Mouse (Mus musculus): ENCODE data around the gene Dguok.

Dguok gene

DNA sequence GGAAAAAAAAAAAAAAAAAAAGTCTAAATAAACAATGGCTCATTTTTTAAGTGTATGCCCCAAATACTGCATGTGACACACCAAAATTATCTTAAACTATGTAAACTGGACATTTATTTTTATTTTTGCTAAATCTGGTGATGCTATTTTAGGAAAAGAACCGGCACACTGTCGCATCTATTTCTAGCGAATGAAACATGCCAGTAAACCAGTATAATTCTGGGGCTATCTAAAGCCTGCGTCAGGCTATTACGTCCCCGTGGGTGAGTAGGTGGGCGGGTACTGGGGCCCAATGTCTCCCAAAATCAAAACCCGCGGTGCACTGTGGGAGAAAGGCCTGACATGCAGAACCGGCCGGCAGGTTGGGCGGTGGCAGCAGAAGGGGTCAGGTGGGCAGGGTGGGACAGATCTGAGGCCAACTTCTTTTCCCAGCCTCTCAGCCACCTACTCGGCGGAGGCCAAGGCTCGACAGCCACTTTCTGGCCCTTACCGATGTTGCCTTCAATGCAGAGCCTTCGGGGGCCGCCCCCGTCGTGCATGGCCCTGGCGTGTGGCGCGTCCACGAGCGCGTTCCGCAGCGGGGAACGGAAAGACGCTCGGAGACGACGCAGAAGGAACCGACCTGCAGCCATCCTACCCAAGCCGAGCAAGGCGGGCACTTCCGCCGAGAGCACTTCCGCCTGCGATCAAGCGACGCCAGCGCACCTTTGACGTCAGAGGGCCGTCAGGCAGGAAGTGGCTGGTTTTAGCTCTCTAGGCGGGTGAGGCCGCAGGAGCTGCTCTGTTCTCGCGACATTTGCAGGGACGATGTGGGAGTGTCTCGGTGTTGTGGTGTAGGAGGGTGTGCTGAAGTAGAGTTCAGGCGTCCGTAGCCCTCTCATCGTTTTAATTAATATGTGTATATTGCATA is at the start of gene Dguok:
Dguok (minus strand) TSS at position 712 of the 910 bp plus-strand sequence.
- DNase-seq (ENCODE audit: low read depth, low spot score): peak; percentile 100

DNA sequence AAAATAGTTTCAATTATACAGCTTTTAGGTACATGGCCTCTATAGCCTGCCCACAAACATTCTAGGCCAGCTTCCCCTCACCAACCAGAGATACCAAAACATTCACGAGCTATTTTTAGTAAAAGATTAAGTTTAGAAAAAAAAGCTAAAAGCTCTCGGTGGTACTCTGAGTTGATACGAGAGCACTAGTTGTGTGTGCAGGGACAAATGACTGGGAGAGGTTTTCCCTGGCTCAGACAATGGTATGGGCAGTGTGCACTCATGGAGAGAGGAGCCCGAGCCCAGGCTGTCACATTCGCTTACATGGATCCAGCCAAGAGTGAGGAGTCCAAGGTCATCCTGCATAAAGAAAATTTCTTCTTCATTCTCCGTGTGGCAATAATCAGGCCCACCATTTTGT is 49.2 kb upstream of the Dguok start:
- no peak for DNase-seq (ENCODE audit: low read depth, low spot score)

DNA sequence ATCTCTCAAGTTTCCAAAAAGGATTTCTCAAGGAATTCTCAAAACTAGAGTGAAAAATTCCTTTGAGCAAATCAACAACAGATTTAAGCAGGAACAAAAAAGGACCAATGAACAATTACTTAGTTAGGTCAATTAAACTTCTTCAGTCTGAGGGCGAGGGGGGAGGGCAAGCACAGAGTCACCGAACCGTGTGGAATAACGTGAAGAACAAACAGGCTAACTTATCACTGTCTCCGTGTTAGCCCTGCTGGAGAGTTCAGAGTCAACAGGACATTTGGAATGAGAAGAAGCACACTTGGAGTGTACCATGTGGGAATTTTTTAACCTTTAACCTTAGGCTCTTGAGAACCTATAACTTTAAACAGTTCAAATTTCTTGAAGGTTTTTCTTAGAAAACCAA is 41.6 kb upstream of the Dguok start:
- no peak for DNase-seq (ENCODE audit: low read depth, low spot score)

DNA sequence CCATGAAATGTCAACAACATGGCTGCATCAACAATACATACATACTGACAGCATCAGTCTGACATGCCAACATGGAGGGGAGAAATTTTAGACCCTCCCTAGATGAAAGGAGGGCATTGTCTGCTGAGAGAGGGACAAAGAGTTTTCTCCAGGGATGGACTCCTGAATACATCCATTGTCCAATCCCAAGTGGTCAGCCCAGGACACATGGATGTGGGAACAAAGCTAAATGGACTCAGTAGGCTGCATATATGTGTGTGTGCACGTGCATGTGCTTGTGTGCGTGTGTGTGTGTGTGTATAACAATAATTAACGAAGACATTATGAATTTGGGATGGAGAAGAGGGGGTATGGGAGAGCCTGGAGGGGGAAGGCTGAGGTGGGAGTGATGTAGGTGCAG is 39.0 kb upstream of the Dguok start:
- DNase-seq (ENCODE audit: low read depth, low spot score): no peak

DNA sequence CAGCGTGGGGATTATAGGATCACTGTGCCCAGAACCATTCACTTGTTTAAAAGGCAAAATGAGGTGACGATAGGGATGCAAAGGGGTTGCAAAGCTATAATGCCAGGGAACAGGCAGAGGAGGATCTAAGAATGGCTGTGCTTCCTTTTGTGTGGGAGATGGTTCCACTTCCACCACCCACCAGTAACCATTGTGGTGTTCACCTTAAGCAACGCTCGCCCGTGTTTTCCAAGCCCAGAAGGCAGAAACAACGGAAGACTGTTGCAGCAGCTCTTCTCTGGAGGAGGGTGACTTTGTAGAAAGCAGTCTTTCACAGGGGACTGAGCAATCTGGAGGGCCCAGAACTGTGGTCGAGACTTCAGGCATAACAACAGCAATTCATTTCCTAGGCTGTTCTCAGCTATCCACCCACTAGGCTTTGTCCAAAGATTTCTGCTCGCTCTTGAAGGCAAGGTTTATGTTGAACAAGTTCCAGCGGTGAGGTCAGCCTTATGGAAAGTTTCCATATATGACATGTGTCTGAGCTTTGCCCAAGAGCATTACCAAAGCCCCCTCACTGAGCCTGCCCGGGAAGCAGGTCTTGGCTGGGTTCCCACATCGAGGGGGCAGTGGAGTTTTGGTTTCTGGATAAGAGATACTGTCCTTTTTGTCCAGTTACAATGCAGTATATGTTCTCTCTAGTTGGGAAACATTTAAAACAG is 35.1 kb upstream of the Dguok start:
- no peak for DNase-seq (ENCODE audit: low read depth, low spot score)

DNA sequence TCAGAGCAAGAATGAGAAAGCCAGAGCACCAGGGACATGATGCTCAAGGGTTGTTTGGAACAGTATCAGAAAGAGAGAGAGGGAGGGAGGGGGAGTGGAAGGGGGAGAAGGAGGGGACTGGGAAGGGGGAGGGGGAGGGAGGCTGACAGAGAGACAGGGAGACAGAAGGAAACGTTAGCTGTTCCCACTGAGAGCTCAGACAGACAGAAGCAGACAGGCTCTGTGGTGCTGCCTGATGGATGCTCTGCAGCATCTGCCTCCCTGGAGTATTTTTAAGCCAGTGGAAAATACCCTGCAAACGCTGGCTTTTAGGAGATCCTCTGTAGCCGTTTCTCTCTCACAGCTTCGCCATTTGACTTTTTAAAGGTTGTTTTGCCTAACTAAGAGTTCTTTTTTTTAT is 33.2 kb upstream of the Dguok start:
- DNase-seq (ENCODE audit: low read depth, low spot score): no peak

DNA sequence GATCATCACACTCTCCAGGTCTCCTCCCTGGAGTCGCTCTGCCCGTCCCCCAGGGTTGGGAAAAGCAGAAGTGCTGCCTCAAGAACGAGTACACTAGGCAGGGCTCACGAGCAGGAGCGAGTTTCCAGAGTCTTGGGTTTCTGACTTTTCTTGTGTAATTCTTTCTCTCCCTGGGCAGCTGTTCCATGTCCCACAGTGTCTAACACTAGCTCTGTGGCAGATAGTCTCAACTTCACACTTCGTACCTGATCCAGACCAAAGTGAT is 30.0 kb upstream of the Dguok start:
- DNase-seq (ENCODE audit: low read depth, low spot score): no peak

DNA sequence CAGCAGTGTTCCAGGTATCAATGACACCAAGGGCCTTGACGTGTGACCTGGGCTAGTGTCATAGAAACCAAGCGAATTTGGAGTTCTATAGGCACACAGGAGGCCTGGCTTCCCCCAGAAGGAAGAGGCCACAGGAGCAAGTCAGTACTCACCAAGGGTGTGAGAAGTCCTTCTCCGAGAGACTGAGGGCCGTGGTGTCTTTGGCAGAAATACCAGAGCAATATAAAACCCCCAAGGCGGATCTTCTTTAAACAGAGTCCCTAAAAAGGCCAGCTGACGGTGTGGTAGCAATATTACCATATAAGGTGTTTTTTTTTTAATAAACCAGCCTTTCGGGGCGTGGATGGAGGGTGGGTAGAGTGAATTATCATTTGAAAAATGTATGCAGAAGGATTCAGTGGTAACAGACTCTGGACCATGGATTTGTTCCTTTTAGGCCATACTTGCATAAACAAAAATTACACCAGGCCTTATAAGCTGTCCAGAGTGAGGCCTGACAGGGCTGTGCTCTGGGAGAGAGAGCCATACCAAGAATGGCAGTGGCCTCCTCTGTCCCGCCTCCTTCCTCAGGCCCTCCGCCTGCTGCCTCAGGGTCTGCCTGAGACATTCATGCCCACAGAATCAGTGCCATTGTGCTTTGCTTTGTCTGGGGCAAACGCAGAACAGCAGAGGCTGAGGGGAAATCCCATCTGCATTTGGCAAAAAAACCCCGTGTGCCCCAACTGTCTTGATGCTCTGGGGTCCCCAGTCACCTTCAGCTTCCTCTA is 29.4 kb upstream of the Dguok start, which contains the start of gene Actg2:
Actg2 (minus strand) TSS at position 238 of the 767 bp plus-strand sequence.
- DNase-seq (ENCODE audit: low read depth, low spot score): no peak

DNA sequence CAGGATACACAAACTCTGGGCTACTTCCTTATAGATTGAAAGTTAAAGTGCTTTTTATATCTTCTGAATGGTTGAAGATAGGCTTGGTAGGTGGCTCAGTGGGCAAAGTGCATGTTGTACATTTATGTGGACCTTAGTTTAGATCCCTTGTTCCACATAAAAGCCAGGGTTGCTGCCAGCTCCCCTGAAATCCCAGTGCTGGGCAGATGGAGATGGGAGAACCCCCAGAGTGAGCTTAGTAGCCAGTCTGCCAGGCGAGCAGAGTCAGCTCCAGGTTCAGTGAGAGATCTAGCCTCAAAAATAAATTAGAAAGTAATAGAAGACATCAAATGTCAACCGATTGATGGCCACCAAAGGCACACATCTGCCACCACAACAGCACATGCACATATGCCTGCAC is 25.8 kb upstream of the Dguok start:
- DNase-seq (ENCODE audit: low read depth, low spot score): no peak

DNA sequence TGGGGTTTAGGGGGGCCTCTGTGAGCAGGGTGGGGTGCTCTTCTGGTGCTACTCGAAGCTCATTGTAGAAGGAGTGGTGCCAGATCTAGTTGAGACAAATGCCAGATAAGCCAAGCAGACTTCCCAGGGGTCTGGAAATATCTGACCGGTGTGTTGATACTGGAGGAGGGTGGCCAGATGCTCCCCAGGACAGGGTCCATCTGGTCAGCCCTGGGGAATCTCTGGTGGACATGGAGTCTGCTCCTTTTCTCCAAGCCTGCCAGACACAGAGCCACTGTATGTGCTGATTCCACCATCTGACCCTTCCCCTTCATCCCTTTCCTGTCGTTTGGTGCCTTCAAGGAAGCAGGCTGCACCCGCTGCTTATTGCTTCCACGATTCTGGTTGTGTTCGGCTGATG is 16.4 kb upstream of the Dguok start:
- no peak for DNase-seq (ENCODE audit: low read depth, low spot score)

DNA sequence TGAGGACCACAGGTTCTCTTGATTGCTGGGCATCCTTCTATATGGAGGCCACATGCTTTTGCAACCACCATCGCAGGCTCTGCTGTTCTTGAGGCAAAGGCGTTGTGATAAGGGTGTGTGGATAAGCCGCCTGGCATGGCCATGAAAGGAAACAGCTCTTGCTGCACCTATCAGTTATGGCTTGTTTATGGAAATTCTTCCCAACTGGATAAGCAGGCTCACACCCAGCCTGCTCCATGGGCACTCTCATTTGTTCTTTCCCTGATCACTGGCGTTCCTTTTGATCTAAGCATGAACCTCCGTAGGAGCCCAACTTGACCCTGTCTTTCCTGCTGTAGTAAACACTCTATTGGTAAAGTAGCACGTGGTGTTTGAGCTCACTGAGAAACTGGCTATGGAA is 15.0 kb upstream of the Dguok start:
- no peak for DNase-seq (ENCODE audit: low read depth, low spot score)

DNA sequence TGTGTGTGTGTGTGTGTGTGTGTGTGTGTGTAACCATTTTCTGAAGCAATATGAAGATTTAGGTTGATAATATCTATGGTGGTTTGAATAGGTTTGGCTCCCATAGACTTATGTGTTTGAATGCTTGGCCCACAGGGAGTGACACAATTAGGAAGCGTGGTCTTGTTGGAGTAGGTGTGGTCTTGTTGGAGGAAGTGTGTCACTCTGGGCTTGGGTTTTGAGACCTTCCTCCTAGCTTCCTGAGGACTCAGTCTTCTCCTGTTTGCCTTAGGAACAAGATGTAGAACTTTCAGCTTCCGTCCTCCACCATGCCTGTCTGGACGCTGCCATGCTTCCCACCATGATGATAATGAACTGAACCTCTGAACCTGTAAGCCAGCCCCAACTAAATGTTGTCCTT is 11.9 kb upstream of the Dguok start:
- DNase-seq (ENCODE audit: low read depth, low spot score): no peak

DNA sequence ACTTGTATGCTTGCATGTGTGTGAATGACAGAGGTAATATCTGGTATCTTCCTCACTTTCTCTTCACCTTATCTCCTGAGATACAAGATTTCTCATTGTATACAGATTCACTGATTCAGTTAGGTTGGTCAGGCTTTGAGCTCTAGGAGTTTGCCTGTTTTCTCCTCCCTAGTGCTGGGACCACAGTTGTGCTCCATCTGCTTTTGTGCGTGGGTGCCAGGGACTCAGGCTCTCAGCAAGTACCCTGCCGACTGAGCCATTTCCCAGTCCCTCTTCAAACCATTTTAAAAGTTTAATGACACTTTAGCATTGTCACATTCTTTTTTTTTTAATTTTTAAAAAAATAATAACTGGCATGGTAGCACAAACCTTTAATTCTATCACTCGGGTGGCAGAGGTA is 8.4 kb upstream of the Dguok start:
- no peak for DNase-seq (ENCODE audit: low read depth, low spot score)

DNA sequence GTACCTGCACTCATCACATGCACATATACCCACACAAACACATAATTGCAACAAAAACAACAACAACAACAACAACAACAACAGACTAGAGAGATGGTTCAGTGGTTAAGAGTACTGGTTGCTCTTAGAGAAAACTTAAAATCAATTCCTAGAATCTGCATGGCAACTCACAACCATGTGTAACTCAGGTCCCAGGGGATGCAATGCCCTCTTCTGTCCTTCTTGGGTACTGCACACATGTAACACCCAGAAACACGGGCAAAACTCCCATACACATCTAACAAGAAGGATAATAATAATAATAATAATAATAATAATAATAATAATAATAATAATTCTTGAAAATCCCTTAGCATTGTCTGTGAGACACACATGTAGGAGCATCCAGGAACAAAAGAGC is 5.7 kb upstream of the Dguok start:
- peak; percentile 72 for DNase-seq (ENCODE audit: low read depth, low spot score)

DNA sequence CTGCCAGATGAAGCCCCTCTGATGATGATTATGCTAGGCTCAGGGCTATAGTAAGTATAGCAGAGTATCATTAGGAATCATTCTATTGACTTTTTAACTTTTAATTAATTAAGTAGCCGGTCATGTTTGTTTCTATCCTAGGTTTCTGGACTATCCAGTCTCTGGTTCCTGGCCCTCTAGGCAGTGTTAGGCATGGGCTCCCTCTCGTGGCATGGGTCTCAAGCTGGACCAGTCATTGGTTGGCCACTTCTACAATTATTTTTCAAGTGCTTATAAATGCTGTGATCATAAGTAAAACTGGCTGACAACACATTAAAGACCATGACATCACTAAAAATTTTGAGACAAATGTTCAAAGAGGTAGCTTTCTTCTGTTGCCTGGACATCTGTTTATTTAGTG is 3.4 kb upstream of the Dguok start:
- no peak for DNase-seq (ENCODE audit: low read depth, low spot score)

DNA sequence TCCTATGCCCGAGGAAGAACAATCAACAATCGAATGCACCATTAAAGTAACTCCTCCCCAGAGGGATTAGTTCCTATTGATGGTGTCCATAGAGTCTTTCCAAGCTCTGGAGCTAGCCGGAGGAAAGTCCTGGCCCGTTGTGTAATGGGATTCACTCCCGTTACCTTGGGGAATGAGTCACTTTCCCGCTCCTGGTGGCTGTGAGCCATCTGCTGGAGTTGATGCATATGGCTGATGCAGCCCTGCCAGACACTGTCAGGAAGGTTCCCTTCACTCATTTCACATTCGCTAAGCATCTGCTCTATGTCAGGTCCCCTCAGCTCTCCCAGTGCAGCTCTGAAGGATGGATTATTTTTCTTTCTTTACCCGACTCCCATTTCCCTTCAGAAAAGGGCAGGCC is 2.7 kb upstream of the Dguok start:
- no peak for DNase-seq (ENCODE audit: low read depth, low spot score)

DNA sequence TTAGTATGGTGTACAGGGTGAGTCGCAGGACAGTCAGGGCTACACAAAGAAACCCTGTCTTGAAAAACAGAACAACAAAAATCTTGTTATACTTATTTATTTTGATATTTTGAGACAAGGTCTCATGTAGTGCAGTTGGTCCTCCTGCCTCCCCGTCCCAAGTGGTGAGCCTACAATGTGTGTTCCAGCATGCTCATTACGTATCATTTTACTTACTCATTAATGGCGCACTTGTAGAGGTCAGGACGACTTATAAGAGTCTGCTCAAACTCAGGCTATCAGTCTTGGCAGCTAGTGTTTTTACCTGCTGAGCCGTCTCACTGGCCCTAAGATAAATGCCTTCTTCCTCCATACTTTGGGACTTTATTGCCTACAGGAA is 388 bp upstream of the Dguok start:
- no peak for DNase-seq (ENCODE audit: low read depth, low spot score)

DNA sequence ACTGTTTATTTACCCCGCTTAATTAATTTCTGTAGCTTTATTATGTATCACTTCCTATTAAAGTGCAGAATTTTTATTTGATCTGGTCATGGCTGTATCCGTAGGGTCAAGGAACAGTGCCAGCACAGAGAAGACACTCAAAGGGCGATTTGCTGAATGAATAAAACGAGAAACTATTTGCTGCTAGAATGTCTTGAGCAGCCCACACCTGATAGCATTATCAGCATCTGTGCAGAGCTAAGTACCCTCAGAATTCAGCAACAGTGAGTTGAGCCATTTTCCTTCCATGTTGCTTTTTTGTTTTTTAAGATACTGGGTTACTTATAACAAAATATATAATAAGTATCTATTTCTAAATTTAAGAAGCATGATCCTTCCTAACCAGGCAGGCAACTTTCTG is 1.2 kb downstream of the Dguok start:
- no peak for DNase-seq (ENCODE audit: low read depth, low spot score)

DNA sequence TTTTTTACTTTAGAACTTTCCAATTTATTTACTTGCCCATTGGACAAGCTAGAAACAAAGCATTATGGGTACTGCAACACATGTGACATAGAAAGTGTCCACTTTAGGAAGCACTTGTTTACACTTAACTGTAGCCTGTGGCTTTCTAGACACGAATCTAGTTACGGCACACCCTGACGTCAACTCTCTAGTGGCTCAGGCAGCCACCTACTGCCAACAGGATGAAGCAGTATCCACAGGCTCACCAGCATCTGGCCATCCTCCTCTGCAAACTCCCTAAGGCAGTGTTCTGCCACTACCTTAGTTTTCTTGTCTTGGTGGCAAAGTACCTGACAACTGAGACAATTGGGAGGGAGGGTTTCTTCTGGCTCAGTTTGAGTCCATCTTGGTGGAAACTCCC is 3.4 kb downstream of the Dguok start:
- DNase-seq (ENCODE audit: low read depth, low spot score): peak; percentile 42

DNA sequence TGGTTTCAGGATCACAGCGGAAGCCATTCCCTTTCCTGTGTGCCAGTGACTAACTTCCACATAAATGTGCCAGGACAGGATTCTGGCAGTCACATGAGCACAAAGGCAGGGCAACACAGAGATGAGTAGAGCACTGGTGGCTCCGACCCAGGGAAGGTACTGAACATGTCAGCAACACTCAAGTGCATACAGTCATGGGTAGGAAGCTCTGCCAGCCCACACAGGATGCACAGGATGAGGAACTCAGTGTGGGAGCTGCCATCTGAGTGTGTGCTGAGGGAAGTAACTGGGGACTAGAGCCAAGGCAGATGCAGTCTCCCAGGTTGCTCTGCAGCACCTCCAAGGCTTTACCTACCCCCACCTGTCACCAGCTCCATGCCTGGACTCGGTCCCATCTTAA is 4.1 kb downstream of the Dguok start:
- no peak for DNase-seq (ENCODE audit: low read depth, low spot score)

DNA sequence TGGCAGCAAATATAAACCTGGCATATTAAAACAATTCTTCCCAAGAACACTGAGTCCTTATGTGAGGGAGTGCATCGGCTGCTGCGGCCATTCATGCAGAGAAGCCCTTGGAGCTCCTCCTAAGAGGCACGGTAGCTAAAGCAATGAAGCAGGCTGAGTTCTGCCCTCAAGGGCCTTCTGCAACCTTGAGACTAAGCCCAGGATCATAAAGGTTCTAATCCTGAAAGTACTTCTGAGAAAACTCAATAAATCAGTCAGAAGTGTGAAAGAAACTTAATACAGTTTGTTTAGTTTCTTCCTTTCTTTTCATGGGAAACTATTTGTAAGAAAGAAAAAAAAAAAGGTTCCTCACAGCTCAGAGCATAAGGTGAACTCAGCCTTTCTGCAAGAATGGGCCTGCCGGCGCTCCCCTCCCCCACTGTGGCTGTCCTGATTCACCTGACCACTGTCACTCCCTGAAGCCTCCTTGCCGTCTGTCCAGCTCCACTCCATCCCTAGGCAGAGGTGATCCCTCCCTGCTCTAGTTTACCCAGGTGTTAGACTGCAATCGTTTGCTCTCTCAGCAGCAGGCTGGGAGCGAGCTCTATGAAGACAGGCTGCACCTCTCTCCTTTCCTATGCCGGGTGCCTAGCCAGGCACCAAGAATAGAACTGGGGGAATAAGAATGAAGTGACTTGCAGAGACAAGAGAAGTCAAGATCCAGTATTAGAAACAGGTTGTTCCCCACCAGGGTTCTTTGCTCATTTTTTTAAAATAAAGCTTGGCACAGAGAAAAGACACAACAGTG is 5.1 kb downstream of the Dguok start:
- DNase-seq (ENCODE audit: low read depth, low spot score): no peak

DNA sequence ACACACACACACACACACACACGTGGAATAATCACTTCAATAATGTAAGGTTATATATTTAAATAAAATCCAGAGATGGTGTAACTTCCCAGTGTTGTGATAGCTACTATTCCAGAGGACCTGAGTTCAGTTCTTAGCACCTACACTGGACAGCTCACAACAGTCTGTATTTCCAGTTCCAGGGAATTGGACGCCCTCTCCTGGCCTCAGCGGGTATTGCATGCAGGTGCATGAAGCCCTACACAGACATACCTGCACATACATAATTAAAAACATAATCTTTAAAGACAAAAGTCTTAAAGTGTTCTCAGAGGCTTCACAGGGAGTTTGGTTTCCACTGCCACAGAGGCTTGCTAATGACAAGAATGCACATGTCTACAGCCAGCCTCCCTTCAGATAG is 6.3 kb downstream of the Dguok start:
- no peak for DNase-seq (ENCODE audit: low read depth, low spot score)

All from CD4-positive helper T cell, adult 2 months (primary cell).